Mouse (Mus musculus): ENCODE data around the gene Tnfsf12.
"Not testable (repeated sequence)": the region's sequence is repeated elsewhere in the genome, so short reads cannot be mapped to it uniquely, and the experiment has no call there.

Gene Tnfsf12

DNA sequence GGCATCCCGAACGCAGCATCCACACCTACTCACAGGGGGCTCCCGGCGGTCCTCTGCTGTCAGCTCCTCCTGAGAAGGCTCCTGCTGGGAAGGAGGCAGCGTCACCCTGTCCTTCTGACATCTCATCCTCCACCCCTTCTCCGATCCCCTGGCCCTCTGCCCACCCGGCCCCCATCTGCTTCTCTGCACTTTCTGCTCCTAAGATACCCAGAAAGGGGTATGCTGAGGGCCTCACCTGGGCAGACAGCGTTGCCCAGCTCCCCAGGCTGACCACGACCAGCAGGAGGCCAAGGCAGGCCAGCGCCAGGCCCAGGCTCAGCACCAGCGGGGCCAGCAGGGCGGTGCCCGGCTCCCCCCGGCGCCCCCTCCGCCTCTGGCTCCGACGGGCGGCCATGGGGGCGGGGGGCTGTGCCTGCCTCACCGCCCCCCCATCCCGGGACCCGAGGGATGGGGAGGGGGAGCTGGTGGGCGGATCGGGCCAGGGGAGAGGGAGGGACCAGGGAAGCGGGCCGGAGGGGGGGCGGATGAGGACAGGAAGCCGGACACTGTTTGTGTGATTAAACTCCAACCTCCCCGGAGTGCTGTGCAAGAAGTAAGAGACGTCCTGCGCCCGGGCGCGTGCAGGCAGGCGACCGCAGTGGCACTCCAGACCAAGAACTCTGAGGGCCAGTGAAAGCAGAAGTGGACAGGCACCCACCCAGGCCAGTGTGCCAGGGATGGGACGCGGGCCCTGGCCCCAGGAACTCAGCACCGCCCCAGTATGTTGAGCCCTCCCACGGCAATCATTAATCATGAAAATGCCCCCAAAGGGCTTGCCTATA is at the start of gene Tnfsf12, which contains the start of gene Tnfsfm13:
Tnfsf12 (minus strand) TSS at position 489 of the 821 bp plus-strand sequence.
Tnfsfm13 (minus strand) TSS at position 738 of the 821 bp plus-strand sequence.
- DNase-seq (ENCODE audit: low spot score in 2 of 2), result peak in 1 of 2 experiments; percentile 51

- DNase-seq (ENCODE audit: low spot score in 2 of 2), result not testable (repeated sequence)
These were observed 35.8 kb upstream of the Tnfsf12 start for GRCm38 (mm10) chr11:69731408-69731807.

DNA sequence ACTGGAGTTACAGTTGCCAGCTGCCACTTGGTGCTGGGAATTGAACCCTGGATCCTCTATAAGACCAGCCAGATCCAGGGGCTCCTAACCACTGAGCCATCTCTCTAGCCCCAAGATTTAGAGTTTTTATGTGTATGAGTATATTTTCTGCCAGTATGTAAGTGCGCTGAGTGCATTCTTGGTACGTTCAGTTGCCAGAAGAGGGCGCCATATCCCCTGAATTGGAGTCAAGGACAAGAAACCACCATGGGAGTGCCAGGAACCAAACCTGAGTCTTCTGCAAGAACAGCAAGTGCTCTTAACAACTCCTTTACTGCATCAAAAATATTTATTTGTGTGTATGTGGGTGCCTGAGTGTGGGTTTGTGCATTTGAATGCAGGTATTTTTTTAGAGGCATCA is 33.4 kb upstream of the Tnfsf12 start:
- no peak for DNase-seq (ENCODE audit: low spot score in 2 of 2)

DNA sequence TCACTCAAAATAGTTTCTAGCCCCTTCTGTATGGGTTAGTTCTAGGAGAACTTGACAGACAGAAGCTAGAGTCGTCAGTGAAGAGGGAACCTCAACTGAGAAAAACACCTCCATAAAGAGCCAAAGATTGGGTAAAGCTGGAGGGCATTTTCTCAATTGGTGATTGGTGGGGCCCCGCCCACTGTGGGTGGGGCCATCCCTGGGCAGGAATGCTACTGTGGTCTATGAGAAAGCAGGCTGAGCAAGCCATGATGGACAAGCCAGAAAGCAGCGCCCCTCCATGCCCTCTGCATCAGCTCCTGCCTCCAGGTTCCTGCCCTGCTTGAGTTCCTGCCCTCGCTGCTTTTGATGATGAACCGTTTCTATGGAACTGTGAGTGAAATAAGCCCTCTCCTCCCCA is 30.3 kb upstream of the Tnfsf12 start:
- no peak for DNase-seq (ENCODE audit: low spot score in 2 of 2)

DNA sequence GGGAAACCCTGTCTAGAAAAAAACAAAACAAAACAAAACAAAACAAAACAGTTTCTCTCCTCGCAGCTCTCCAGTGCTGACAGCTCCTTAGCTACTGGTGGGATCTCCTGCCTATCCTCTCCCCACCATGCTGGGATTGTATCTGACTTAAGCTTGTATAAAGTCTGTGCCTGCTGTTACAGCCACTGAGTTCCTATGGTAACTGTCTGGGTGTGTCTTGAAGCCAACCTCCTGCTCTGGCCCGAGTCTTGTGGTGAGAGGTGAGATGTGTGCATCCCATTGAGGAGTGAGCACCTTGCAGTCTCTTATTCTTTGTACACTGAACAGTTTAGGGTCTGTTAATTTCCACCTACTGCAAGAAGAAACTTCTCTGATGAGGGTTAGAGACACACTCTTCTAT is 27.4 kb upstream of the Tnfsf12 start:
- no peak for DNase-seq (ENCODE audit: low spot score in 2 of 2)

GRCm38 (mm10) chr11:69720852-69721251 is 25.2 kb upstream of the Tnfsf12 start:
- no peak for DNase-seq (ENCODE audit: low spot score in 2 of 2)

- no peak for DNase-seq (ENCODE audit: low spot score in 2 of 2)
These were observed 23.8 kb upstream of the Tnfsf12 start for GRCm38 (mm10) chr11:69719423-69719822.

DNA sequence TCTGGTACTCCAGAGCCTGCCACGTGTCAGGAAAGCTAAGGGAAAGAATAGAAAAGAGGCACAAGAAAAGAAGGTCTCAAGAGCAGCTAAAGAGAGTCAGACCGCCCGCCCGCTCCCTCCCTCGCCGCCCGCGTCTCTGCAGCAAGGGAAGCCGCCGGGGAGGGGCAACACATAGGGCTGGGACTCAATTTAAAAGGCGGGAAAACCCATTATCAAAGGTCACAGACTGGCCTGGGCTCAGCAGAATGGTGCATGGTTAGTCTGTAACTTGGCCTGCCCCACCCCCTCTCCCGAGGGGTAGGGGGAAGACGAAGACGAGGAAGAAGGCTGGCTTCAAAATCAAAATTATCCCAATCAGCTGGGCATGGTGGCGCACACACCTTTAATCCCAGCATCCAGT is 23.0 kb upstream of the Tnfsf12 start:
- no peak for DNase-seq (ENCODE audit: low spot score in 2 of 2)

GRCm38 (mm10) chr11:69716953-69717352 is 21.3 kb upstream of the Tnfsf12 start:
- no peak for DNase-seq (ENCODE audit: low spot score in 2 of 2)

- peak in 1 of 2 experiments; percentile 25 for DNase-seq (ENCODE audit: low spot score in 2 of 2)
These were observed 20.3 kb upstream of the Tnfsf12 start for GRCm38 (mm10) chr11:69715929-69716328.

- DNase-seq (ENCODE audit: low spot score in 2 of 2), result no peak
These were observed 19.8 kb upstream of the Tnfsf12 start for GRCm38 (mm10) chr11:69715482-69715881.

DNA sequence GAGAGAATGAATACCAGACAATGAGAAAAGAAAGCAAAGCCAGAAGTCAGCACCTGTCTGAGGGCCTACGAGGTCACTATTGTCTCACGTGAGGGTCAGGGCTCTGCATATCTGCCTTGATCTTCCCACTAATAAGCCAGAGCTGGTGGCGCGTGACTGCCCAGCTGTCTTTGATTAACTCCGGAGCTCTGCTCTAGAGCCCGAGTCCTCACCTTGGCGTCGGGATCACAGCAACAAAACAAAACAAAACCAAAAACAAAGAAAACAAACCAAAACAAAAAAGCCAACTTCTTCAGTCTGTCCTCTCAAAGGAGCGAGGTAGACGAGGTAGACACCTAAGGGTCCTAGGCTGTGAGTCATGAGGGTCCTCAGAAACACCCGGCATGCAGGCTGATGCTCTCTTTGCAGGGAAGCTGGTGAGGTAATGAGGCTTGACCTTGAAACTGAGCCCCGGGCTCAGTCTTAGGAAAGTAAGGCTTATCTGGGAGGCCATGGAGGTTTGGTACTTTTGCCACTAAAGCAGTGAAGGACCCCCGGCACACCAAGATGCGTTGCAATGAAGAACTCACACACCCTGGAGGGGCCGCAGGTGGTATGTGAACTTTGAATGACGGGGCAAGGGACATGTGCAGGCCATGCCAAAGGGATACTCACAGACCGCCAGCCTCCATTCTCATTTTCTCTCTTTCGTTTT is 19.1 kb upstream of the Tnfsf12 start:
- no peak for DNase-seq (ENCODE audit: low spot score in 2 of 2)

- no peak for DNase-seq (ENCODE audit: low spot score in 2 of 2)
These were observed 17.5 kb upstream of the Tnfsf12 start for GRCm38 (mm10) chr11:69712954-69713672.

DNA sequence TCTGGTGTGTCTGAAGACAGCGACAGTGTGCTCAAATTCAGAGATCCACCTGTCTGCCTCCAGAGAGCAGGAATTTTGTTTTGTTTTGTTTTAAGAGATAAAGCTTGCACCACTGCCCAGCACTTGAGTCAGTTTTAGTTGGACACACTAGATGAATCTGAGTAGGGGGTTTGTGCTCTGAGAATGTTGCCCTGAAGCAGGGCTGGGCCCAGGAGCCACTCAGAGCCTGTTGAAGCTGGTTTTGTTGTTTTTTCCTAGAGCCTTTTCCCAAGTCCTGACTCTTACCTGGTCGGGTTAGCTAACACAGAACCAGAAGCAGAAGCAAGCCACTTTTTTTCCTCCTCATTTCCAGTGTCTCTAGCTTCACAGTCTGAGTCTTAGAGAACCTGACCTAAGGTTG is 15.4 kb upstream of the Tnfsf12 start:
- DNase-seq (ENCODE audit: low spot score in 2 of 2), result no peak

DNA sequence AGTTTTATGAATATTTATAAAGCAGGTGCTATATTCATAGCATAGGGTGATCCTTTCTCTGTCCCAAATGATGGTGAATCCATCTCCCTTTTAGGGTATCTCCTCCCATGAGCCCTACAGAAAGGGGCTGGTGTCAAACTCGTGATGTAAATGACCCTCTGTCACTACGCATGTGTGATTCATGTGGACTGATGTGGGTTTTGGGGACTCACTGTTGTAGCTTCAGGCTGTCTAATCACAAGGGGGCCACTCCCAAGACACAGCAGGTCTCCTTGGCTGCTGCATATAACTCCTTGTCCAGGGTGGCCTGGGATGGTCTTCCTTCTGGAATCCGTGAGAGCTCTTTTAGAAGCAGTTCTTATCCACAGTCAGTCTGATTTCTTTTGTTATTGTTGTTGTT is 14.8 kb upstream of the Tnfsf12 start:
- DNase-seq (ENCODE audit: low spot score in 2 of 2), result no peak

- DNase-seq (ENCODE audit: low spot score in 2 of 2), result no peak
These were observed 14.2 kb upstream of the Tnfsf12 start for GRCm38 (mm10) chr11:69709554-69710446.

- no peak for DNase-seq (ENCODE audit: low spot score in 2 of 2)
These were observed 13.1 kb upstream of the Tnfsf12 start for GRCm38 (mm10) chr11:69708614-69709265.

GRCm38 (mm10) chr11:69707873-69708381 is 12.3 kb upstream of the Tnfsf12 start:
- DNase-seq (ENCODE audit: low spot score in 2 of 2), result no peak

DNA sequence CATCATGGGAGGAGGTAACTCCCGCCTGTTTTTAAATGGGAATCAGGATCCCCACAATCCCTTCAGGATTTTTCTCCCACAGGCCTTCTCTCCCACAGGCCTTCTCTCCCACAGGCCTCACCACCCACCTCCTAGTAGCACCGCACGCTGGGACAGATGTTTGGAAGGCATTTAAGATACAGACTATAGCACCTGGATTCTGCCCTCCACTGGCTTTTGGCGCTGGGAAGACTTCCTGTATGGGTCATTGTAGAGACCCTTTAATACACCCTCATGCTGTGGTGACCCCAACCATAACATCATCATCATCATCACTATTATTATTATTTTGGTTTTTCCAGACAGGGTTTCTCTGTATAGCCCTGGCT is 11.8 kb upstream of the Tnfsf12 start:
- no peak for DNase-seq (ENCODE audit: low spot score in 2 of 2)

- DNase-seq (ENCODE audit: low spot score in 2 of 2), result peak in 1 of 2 experiments; percentile 36
These were observed 11.3 kb upstream of the Tnfsf12 start for GRCm38 (mm10) chr11:69706775-69707479.
